Mouse (Mus musculus) MEL (cell line): ENCODE results near the gene Ccdc96. TPM values are rescaled to one million over a fixed set of nuclear protein-coding genes. Genes with fewer than 3 reads are reported as not detected.

Experiments used
- DNase-seq: peaks from one replicate; pipeline ENCODE4 v3.0.0; 2011; ENCODE audit warnings: low read depth, low spot score
- H3K27ac ChIP-seq: 2 replicates; pipeline ENCODE4 v1.5.1; 2012; ENCODE audit warnings: low read depth, mild to moderate bottlenecking, control low read depth, low read length, moderate library complexity; ENCODE audit not compliant: control insufficient read depth
- H3K27me3 ChIP-seq, 2 experiments: fragments of 150-350 bp in 1 of 2; sonication (generic) in 1 of 2; 2 replicates each; pipeline ENCODE4 v1.6.1; 2012; ENCODE audit warnings: low read length in 2 of 2, mild to moderate bottlenecking in 2 of 2, improper control_type of control experiment in 1 of 2, moderate library complexity in 1 of 2; ENCODE audit not compliant: insufficient read depth in 2 of 2, control insufficient read depth in 1 of 2
- H3K36me3 ChIP-seq, 2 experiments: 2 replicates each; pipeline ENCODE4 v1.6.1; 2012 to 2014; ENCODE audit warnings: low read length in 2 of 2, improper control_type of control experiment in 1 of 2, inconsistent platforms in 1 of 2, mild to moderate bottlenecking in 1 of 2; ENCODE audit not compliant: insufficient read depth in 2 of 2, control insufficient read depth in 1 of 2
- H3K4me1 ChIP-seq, 2 experiments: fragments of 150-350 bp in 1 of 2; sonication (generic) in 1 of 2; 2 replicates each; pipeline ENCODE4 v1.6.1; 2012; ENCODE audit warnings: low read length in 2 of 2, improper control_type of control experiment in 1 of 2, mild to moderate bottlenecking in 1 of 2; ENCODE audit not compliant: insufficient read depth in 2 of 2, control insufficient read depth in 1 of 2
- H3K4me3 ChIP-seq, 2 experiments: fragments of 150-350 bp in 1 of 2; sonication (generic) in 1 of 2; 2 replicates each; pipeline ENCODE4 v1.5.1; 2012; ENCODE audit warnings: low read depth in 2 of 2, low read length in 2 of 2, mild to moderate bottlenecking in 2 of 2, moderate library complexity in 2 of 2, control low read depth in 1 of 2, improper control_type of control experiment in 1 of 2; ENCODE audit not compliant: control insufficient read depth in 1 of 2, insufficient read depth in 1 of 2
- H3K79me2 ChIP-seq: 2 replicates; pipeline ENCODE4 v1.6.1; 2012; ENCODE audit warnings: mild to moderate bottlenecking, low read length, moderate library complexity; ENCODE audit not compliant: control insufficient read depth, poor library complexity, insufficient read depth
- H3K9ac ChIP-seq: 2 replicates; pipeline ENCODE4 v1.6.1; 2012; ENCODE audit warnings: low read depth, mild to moderate bottlenecking, control low read depth, low read length, moderate library complexity; ENCODE audit not compliant: control insufficient read depth, poor library complexity, severe bottlenecking
- H3K9me3 ChIP-seq: fragments of 150-350 bp; sonication (generic); replicated peaks from 2 replicates; pipeline ENCODE4 v1.6.1; 2012; ENCODE audit warnings: mild to moderate bottlenecking, low read length, improper control_type of control experiment, moderate library complexity; ENCODE audit not compliant: insufficient read depth
- BHLHE40 ChIP-seq: IDR thresholded peaks from 2 replicates; pipeline ENCODE4 v1.6.1; 2012; ENCODE audit warnings: low read depth, mild to moderate bottlenecking, inconsistent platforms, low read length, improper control_type of control experiment, borderline replicate concordance
- CHD1 ChIP-seq: IDR thresholded peaks from 2 replicates; pipeline ENCODE4 v1.6.1; 2012; ENCODE audit warnings: low read depth, mild to moderate bottlenecking, inconsistent platforms, low read length, improper control_type of control experiment
- CHD2 ChIP-seq: IDR thresholded peaks from 2 replicates; pipeline ENCODE4 v1.6.1; 2011; ENCODE audit warnings: low read length, improper control_type of control experiment
- CTCF ChIP-seq, 3 experiments: IDR thresholded peaks in 2 of 3; conservative IDR thresholded peaks in 1 of 3; 2 replicates each; pipeline ENCODE4 v1.5.1; 2011 to 2012; ENCODE audit warnings: low read length in 3 of 3, low read depth in 2 of 3, mild to moderate bottlenecking in 2 of 3, improper control_type of control experiment in 1 of 3, inconsistent platforms in 1 of 3, mixed read lengths in 1 of 3, moderate library complexity in 1 of 3; ENCODE audit not compliant: control insufficient read depth in 1 of 3, insufficient read depth in 1 of 3, poor library complexity in 1 of 3, severe bottlenecking in 1 of 3
- E2F4 ChIP-seq: IDR thresholded peaks from 2 replicates; pipeline ENCODE4 v1.6.1; 2011; ENCODE audit warnings: low read depth, low read length, improper control_type of control experiment, borderline replicate concordance
- ELF1 ChIP-seq: IDR thresholded peaks from 2 replicates; pipeline ENCODE4 v1.6.1; 2014; ENCODE audit warnings: low read depth, mild to moderate bottlenecking, inconsistent platforms, low read length, improper control_type of control experiment, moderate library complexity
- EP300 ChIP-seq, 2 experiments: IDR thresholded peaks; 2 replicates each; pipeline ENCODE4 v1.6.1; 2011; ENCODE audit warnings: improper control_type of control experiment in 2 of 2, low read length in 2 of 2, low read depth in 1 of 2, mild to moderate bottlenecking in 1 of 2
- GABPA ChIP-seq: IDR thresholded peaks from 2 replicates; pipeline ENCODE4 v1.6.1; 2012; ENCODE audit warnings: low read depth, mild to moderate bottlenecking, inconsistent platforms, low read length, improper control_type of control experiment, moderate library complexity
- HCFC1 ChIP-seq: IDR thresholded peaks from 2 replicates; pipeline ENCODE4 v1.6.1; 2012; ENCODE audit warnings: low read depth, mild to moderate bottlenecking, inconsistent platforms, low read length, improper control_type of control experiment, moderate library complexity
- JUND ChIP-seq: IDR thresholded peaks from 2 replicates; pipeline ENCODE4 v1.6.1; 2011; ENCODE audit warnings: low read depth, mild to moderate bottlenecking, improper control_type of control experiment, low read length
- KAT2A ChIP-seq: conservative IDR thresholded peaks from 2 replicates; pipeline ENCODE4 v1.6.1; 2012; ENCODE audit warnings: low read depth, low read length, improper control_type of control experiment, inconsistent platforms
- MAFK ChIP-seq: IDR thresholded peaks from 2 replicates; pipeline ENCODE4 v1.6.1; 2011; ENCODE audit warnings: low read depth, mild to moderate bottlenecking, low read length, improper control_type of control experiment, borderline replicate concordance
- MAX ChIP-seq: IDR thresholded peaks from 2 replicates; pipeline ENCODE4 v1.6.1; 2011; ENCODE audit warnings: low read length, improper control_type of control experiment
- MAZ ChIP-seq: IDR thresholded peaks from 2 replicates; pipeline ENCODE4 v1.6.1; 2012; ENCODE audit warnings: low read depth, mild to moderate bottlenecking, inconsistent platforms, low read length, improper control_type of control experiment
- MEF2A ChIP-seq: IDR thresholded peaks from 2 replicates; pipeline ENCODE4 v1.6.1; 2014; ENCODE audit warnings: low read depth, mild to moderate bottlenecking, inconsistent platforms, low read length, improper control_type of control experiment; ENCODE audit not compliant: poor library complexity, insufficient replicate concordance, severe bottlenecking; ENCODE audit errors: extremely low read depth
- MXI1 ChIP-seq: IDR thresholded peaks from 2 replicates; pipeline ENCODE4 v1.6.1; 2011; ENCODE audit warnings: mild to moderate bottlenecking, low read depth, low read length, improper control_type of control experiment
- MYB ChIP-seq: IDR thresholded peaks from 2 replicates; pipeline ENCODE4 v1.6.1; 2011; ENCODE audit warnings: mild to moderate bottlenecking, low read depth, low read length, improper control_type of control experiment
- MYC ChIP-seq: IDR thresholded peaks from 2 replicates; pipeline ENCODE4 v1.6.1; 2011; ENCODE audit warnings: low read depth, mild to moderate bottlenecking, low read length, improper control_type of control experiment, moderate library complexity
- NELFE ChIP-seq: IDR thresholded peaks from 2 replicates; pipeline ENCODE4 v1.6.1; 2011; ENCODE audit warnings: low read depth, low read length, improper control_type of control experiment
- POLR2A ChIP-seq, 2 experiments: IDR thresholded peaks; 2 replicates each; pipeline ENCODE4 v1.6.1; 2011 to 2012; ENCODE audit warnings: low read length in 2 of 2, mild to moderate bottlenecking in 2 of 2, control low read depth in 1 of 2, improper control_type of control experiment in 1 of 2, low read depth in 1 of 2, moderate library complexity in 1 of 2; ENCODE audit not compliant: control insufficient read depth in 1 of 2, insufficient read depth in 1 of 2, poor library complexity in 1 of 2
- POLR2AphosphoS2 ChIP-seq: IDR thresholded peaks from 2 replicates; pipeline ENCODE4 v1.6.1; 2011; ENCODE audit warnings: low read length, improper control_type of control experiment
- POLR2AphosphoS5 ChIP-seq: IDR thresholded peaks from 2 replicates; pipeline ENCODE4 v1.6.1; 2012; ENCODE audit warnings: low read depth, borderline replicate concordance, mild to moderate bottlenecking, inconsistent platforms, low read length, moderate library complexity, mixed read lengths
- RCOR1 ChIP-seq: IDR thresholded peaks from 2 replicates; pipeline ENCODE4 v1.6.1; 2012; ENCODE audit warnings: low read depth, mild to moderate bottlenecking, inconsistent platforms, low read length, improper control_type of control experiment
- SIN3A ChIP-seq: IDR thresholded peaks from 2 replicates; pipeline ENCODE4 v1.6.1; 2012; ENCODE audit warnings: low read length, improper control_type of control experiment, inconsistent platforms
- SMC3 ChIP-seq: IDR thresholded peaks from 2 replicates; pipeline ENCODE4 v1.6.1; 2011; ENCODE audit warnings: low read depth, low read length, improper control_type of control experiment
- TAL1 ChIP-seq: IDR thresholded peaks from 2 replicates; pipeline ENCODE4 v1.6.1; 2012; ENCODE audit warnings: mild to moderate bottlenecking, inconsistent platforms, low read length, moderate library complexity, mixed read lengths
- TBP ChIP-seq: IDR thresholded peaks from 2 replicates; pipeline ENCODE4 v1.8.0; 2011; ENCODE audit warnings: low read depth, low read length, improper control_type of control experiment
- TCF12 ChIP-seq: IDR thresholded peaks from 2 replicates; pipeline ENCODE4 v1.6.1; 2014; ENCODE audit warnings: low read depth, mild to moderate bottlenecking, inconsistent platforms, low read length, improper control_type of control experiment, moderate library complexity
- UBTF ChIP-seq: IDR thresholded peaks from 2 replicates; pipeline ENCODE4 v1.6.1; 2012; ENCODE audit warnings: low read depth, mild to moderate bottlenecking, inconsistent platforms, low read length, improper control_type of control experiment, moderate library complexity, borderline replicate concordance; ENCODE audit not compliant: insufficient read depth
- USF1 ChIP-seq: IDR thresholded peaks from 2 replicates; pipeline ENCODE4 v1.6.1; 2014; ENCODE audit warnings: low read depth, mild to moderate bottlenecking, inconsistent platforms, low read length, improper control_type of control experiment, moderate library complexity
- USF2 ChIP-seq, 2 experiments: IDR thresholded peaks; 2 replicates each; pipeline ENCODE4 v1.6.1; 2011 to 2012; ENCODE audit warnings: improper control_type of control experiment in 2 of 2, low read length in 2 of 2, borderline replicate concordance in 1 of 2, inconsistent platforms in 1 of 2, low read depth in 1 of 2, mild to moderate bottlenecking in 1 of 2; ENCODE audit not compliant: insufficient read depth in 1 of 2
- ZC3H11A ChIP-seq: IDR thresholded peaks from 2 replicates; pipeline ENCODE4 v1.6.1; 2012; ENCODE audit warnings: low read depth, mild to moderate bottlenecking, inconsistent platforms, low read length, improper control_type of control experiment
- ZKSCAN1 ChIP-seq: IDR thresholded peaks from 2 replicates; pipeline ENCODE4 v1.6.1; 2012; ENCODE audit warnings: low read depth, mild to moderate bottlenecking, inconsistent platforms, low read length, improper control_type of control experiment, moderate library complexity
- ZMIZ1 ChIP-seq: IDR thresholded peaks from 2 replicates; pipeline ENCODE4 v1.6.1; 2012; ENCODE audit warnings: low read depth, mild to moderate bottlenecking, inconsistent platforms, low read length, improper control_type of control experiment, moderate library complexity
- ZNF384 ChIP-seq: IDR thresholded peaks from 2 replicates; pipeline ENCODE4 v1.6.1; 2012; ENCODE audit warnings: low read depth, mild to moderate bottlenecking, inconsistent platforms, low read length, improper control_type of control experiment
- polyA plus RNA-seq, 2 experiments: library from polyadenylated mRNA; stranded (reverse) in 1 of 2; unstranded in 1 of 2; fragments of >175 nt in 1 of 2; fragments of >200 nt in 1 of 2; gene quantifications; 2 replicates each; pipeline versions ENCODE4 v1.2.1 to v1.2.4; 2012; ENCODE audit warnings: low replicate concordance in 2 of 2, low read depth in 1 of 2; ENCODE audit not compliant: insufficient read length in 2 of 2, insufficient read depth in 1 of 2, missing spikeins in 1 of 2
- total RNA-seq: library from RNA; depleted of rRNA; stranded (reverse); fragments of 300-350 nt; gene quantifications from 2 replicates; pipeline ENCODE4 v1.2.3, GENCODE M21; 2012

Gene Ccdc96
- total and polyA plus RNA-seq, 3 experiments = 0.31 to 0.64 TPM; not detected in 1

- TF ChIP-seq EP300 (IDR thresholded peaks at IDR 0.05; ENCODE audit: low read depth in 1 of 2, low read length in 2 of 2) = peak; percentile 76 to 85
Measured at GRCm38 (mm10) chr5:36522782-36523181, 38.4 kb downstream of the Ccdc96 start (continued).

GRCm38 (mm10) chr5:36523219-36523703 lies 38.9 kb downstream of the Ccdc96 start:
- Histone ChIP-seq H3K9me3 (no peaks in the 10 kb centered on the region), H3K4me1 (peaks cover 12 to 23% of the 10 kb centered on the region in 2 experiments), H3K79me2 (no peaks in the 10 kb centered on the region), H3K9ac (peak overlapping the region; percentile 16; the same call in 1 of the 2 replicates), H3K4me3 (no peak overlapping the region), H3K36me3 (peaks cover 3 to 21% of the 10 kb centered on the region in 2 experiments), H3K27me3 (no peaks in the 10 kb centered on the region), H3K27ac (peak overlapping the region; percentile 81)
- peak; percentile 81 for DNase-seq
- TF ChIP-seq MAX = peak; percentile 59
- TF ChIP-seq RCOR1 = 0 out of 2 replicates have a peak, but pooled peaks have one; percentile 45
- TF ChIP-seq KAT2A = no peak
- TF ChIP-seq TBP = no peak
- no peak for TF ChIP-seq MAZ
- no peak for TF ChIP-seq USF1
- TF ChIP-seq MAFK = no peak
- no peak for TF ChIP-seq ZNF384
- no peak for TF ChIP-seq ELF1
- TF ChIP-seq ZMIZ1 = no peak
- no peak for TF ChIP-seq POLR2AphosphoS2
- TF ChIP-seq MYC = no peak; the same call in 1 of the 2 replicates
- TF ChIP-seq MYB = no peak
- TF ChIP-seq ZC3H11A = no peak
- TF ChIP-seq POLR2A (IDR thresholded peaks at IDR 0.05; ENCODE audit: control insufficient read depth in 1 of 2, insufficient read depth in 1 of 2, low read depth in 1 of 2, low read length in 2 of 2, poor library complexity in 1 of 2) = no peak
- TF ChIP-seq UBTF = no peak
- no peak for TF ChIP-seq USF2 (IDR thresholded peaks at IDR 0.05; ENCODE audit: borderline replicate concordance in 1 of 2, insufficient read depth in 1 of 2, low read depth in 1 of 2, low read length in 2 of 2)
- no peak for TF ChIP-seq GABPA
- TF ChIP-seq POLR2AphosphoS5 = no peak
- TF ChIP-seq TCF12 = no peak
- TF ChIP-seq CTCF (IDR thresholded peaks at IDR 0.05 in 2 of 3, conservative IDR thresholded peaks at IDR 0.05 in 1 of 3; ENCODE audit: control insufficient read depth in 1 of 3, insufficient read depth in 1 of 3, low read depth in 2 of 3, low read length in 3 of 3, poor library complexity in 1 of 3, severe bottlenecking in 1 of 3) = no peak
- TF ChIP-seq CHD1 = no peak
- TF ChIP-seq MEF2A = no peak
- no peak for TF ChIP-seq SMC3
- peak; percentile 14 to 58; a peak in 3 of 4 replicates for TF ChIP-seq EP300 (IDR thresholded peaks at IDR 0.05; ENCODE audit: low read depth in 1 of 2, low read length in 2 of 2)
- TF ChIP-seq SIN3A = no peak
- 0 out of 2 replicates have a peak, but pooled peaks have one; percentile 26 for TF ChIP-seq JUND
- TF ChIP-seq MXI1 = peak; percentile 84
- peak; percentile 63 for TF ChIP-seq TAL1
- TF ChIP-seq NELFE = no peak
- 0 out of 2 replicates have a peak, but pooled peaks have one; percentile 8 for TF ChIP-seq BHLHE40
- no peak for TF ChIP-seq E2F4
- no peak for TF ChIP-seq CHD2
- no peak for TF ChIP-seq ZKSCAN1
- TF ChIP-seq HCFC1 = no peak; the same call in 1 of the 2 replicates
